In genomic region chr2:153031126-153032082, GRCm38 (mm10) we compare ENCODE assay signal across 8 mouse cellular contexts. TPM values are rescaled to one million over a fixed set of nuclear protein-coding genes. Genes with fewer than 3 reads are reported as not detected.
A peak's percentile ranks its signal among the peaks of the same experiment; 100 is the strongest.
DNase-seq lines count a peak whose midpoint lies in the region; ATAC-seq lines count a peak whose summit lies in the region.

Gene Xkr7 (plus strand): TSS chr2:153031852.

- H3K9ac ChIP-seq in kidney, embryonic 14.5 days (ENCODE audit: low read depth, low read length), result no peak within 1 kb of the TSS
- H3K9ac ChIP-seq in embryonic facial prominence, embryonic 11.5 days (replicated peaks; ENCODE audit: low read length), result no peak within 1 kb of the TSS; the same call in 1 of the 2 replicates
- no peak within 1 kb of the TSS for H3K9ac ChIP-seq in limb, embryonic 11.5 days (ENCODE audit: low read length)

- H3K27me3 ChIP-seq in kidney, embryonic 14.5 days (ENCODE audit: control insufficient read depth, insufficient read depth, low read length), result peaks cover 53% of the 10 kb centered on the region
- peaks cover 33% of the 10 kb centered on the region for H3K27me3 ChIP-seq in embryonic facial prominence, embryonic 11.5 days (ENCODE audit: control insufficient read depth, insufficient read depth, low read length)
- H3K27me3 ChIP-seq in limb, embryonic 11.5 days (ENCODE audit: control insufficient read depth, insufficient read depth, low read length), result peaks cover 40% of the 10 kb centered on the region

- peaks cover 5% of the 10 kb centered on the region; the same call in 1 of the 2 replicates for H3K4me1 ChIP-seq in kidney, embryonic 14.5 days (ENCODE audit: control insufficient read depth, insufficient read depth, low read length)
- no peaks in the 10 kb centered on the region for H3K4me1 ChIP-seq in embryonic facial prominence, embryonic 11.5 days (ENCODE audit: control insufficient read depth, insufficient read depth, low read length)
- peaks cover 5% of the 10 kb centered on the region; the same call in 1 of the 2 replicates for H3K4me1 ChIP-seq in limb, embryonic 11.5 days (ENCODE audit: control insufficient read depth, insufficient read depth, low read length)

- H3K9me3 ChIP-seq in kidney, embryonic 14.5 days (ENCODE audit: control insufficient read depth, low read length), result no peaks in the 10 kb centered on the region
- H3K9me3 ChIP-seq in embryonic facial prominence, embryonic 11.5 days (replicated peaks; ENCODE audit: control insufficient read depth, low read length), result no peaks in the 10 kb centered on the region
- H3K9me3 ChIP-seq in limb, embryonic 11.5 days (ENCODE audit: control insufficient read depth, low read length), result no peaks in the 10 kb centered on the region

- DNase-seq in kidney, adult 9 months, result no peak
- DNase-seq in ZHBTc4 (ENCODE audit: low read depth, low spot score), result peak; percentile 36
- peak; percentile 8 for DNase-seq in embryonic facial prominence, embryonic 11.5 days (ENCODE audit: low spot score)
- DNase-seq in limb, embryonic 11.5 days (ENCODE audit: low spot score), result no peak
- DNase-seq in right cerebral cortex, postnatal 25 days, result peak; percentile 41
- no peak for DNase-seq in spleen, adult 18-20 months

- H3K4me3 ChIP-seq in kidney, embryonic 14.5 days (ENCODE audit: low read length), result peak within 1 kb of the TSS; percentile 48
- peak within 1 kb of the TSS; percentile 39 for H3K4me3 ChIP-seq in embryonic facial prominence, embryonic 11.5 days (ENCODE audit: low read depth, low read length)
- peak within 1 kb of the TSS; percentile 24 for H3K4me3 ChIP-seq in limb, embryonic 11.5 days (ENCODE audit: low read depth, low read length)

- H3K36me3 ChIP-seq in kidney, embryonic 14.5 days (ENCODE audit: control insufficient read depth, insufficient read depth, low read length), result no peaks in the 10 kb centered on the region
- H3K36me3 ChIP-seq in embryonic facial prominence, embryonic 11.5 days (replicated peaks; ENCODE audit: control insufficient read depth, insufficient read depth, low read depth, low read length), result no peaks in the 10 kb centered on the region
- no peaks in the 10 kb centered on the region for H3K36me3 ChIP-seq in limb, embryonic 11.5 days (ENCODE audit: control insufficient read depth, insufficient read depth, low read length)

- peak within 1 kb of the TSS; percentile 97 for H3K4me2 ChIP-seq in kidney, embryonic 14.5 days (replicated peaks; ENCODE audit: low read depth, low read length)
- H3K4me2 ChIP-seq in embryonic facial prominence, embryonic 11.5 days (ENCODE audit: low read depth, low read length), result peak within 1 kb of the TSS; percentile 86
- H3K4me2 ChIP-seq in limb, embryonic 11.5 days (ENCODE audit: low read depth, severe bottlenecking), result peak within 1 kb of the TSS; percentile 73

- no peak within 1 kb of the TSS for H3K27ac ChIP-seq in kidney, embryonic 14.5 days (ENCODE audit: low read depth, low read length)
- H3K27ac ChIP-seq in embryonic facial prominence, embryonic 11.5 days (replicated peaks; ENCODE audit: low read depth, low read length), result no peak within 1 kb of the TSS
- no peak within 1 kb of the TSS for H3K27ac ChIP-seq in limb, embryonic 11.5 days (replicated peaks; ENCODE audit: low read depth, low read length)

- ATAC-seq in kidney, embryonic 14.5 days (ENCODE audit: low FRiP score, low TSS enrichment), result peak; percentile 48
- ATAC-seq in embryonic facial prominence, embryonic 11.5 days (replicated peaks; ENCODE audit: insufficient number of reproducible peaks, low FRiP score, low TSS enrichment, low read depth), result peak; percentile 58; the same call in 1 of the 2 replicates
- ATAC-seq in limb, embryonic 11.5 days (ENCODE audit: insufficient number of reproducible peaks, low FRiP score, low TSS enrichment, low read depth), result no peak; the same call in 1 of the 2 replicates
- ATAC-seq in inflammation-experienced regulatory T-cells, adult 6 months, result no peak

- WGBS in kidney, embryonic 14.5 days, result under 1% methylated on average over 34 of the region's 54 CpGs
- WGBS in embryonic facial prominence, embryonic 11.5 days, result 1% methylated on average over 52 of the region's 54 CpGs
- 3% methylated on average over 28 of the region's 54 CpGs for WGBS in limb, embryonic 11.5 days

RNA-seq across cellular contexts. Expression of gene Xkr7, which starts in this region (rescaled TPM):
- polyA plus RNA-seq in kidney, embryonic 14.5 days (2014; fragmentation: Nextera tagmentation; extraction: Ambion mirVana), result not detected in 2 replicates
- 0.07 and 0.36 TPM in 2 replicates for polyA plus RNA-seq in embryonic facial prominence, embryonic 11.5 days (2014; fragmentation: Nextera tagmentation; extraction: Ambion mirVana)
- polyA plus RNA-seq in limb, embryonic 11.5 days (2014; fragmentation: Nextera tagmentation; extraction: Ambion mirVana), result not detected in 2 replicates
- not detected for polyA plus RNA-seq in inflammation-experienced regulatory T-cells, adult 6 months (2017; shearing (Covaris generic))

Comparison
In these comparisons a context has a peak if more than half of its experiments do, and no peak if none do; other contexts are left out.
1. Peak in ATAC-seq, H3K4me3 ChIP-seq and H3K4me2 ChIP-seq in kidney, embryonic 14.5 days; RNA of the gene not detected or under 1 TPM.
2. Peak in DNase-seq, ATAC-seq, H3K4me3 ChIP-seq and H3K4me2 ChIP-seq in embryonic facial prominence, embryonic 11.5 days; RNA of the gene not detected or under 1 TPM.
3. DNase-seq: peak in ZHBTc4 (single experiment) and right cerebral cortex, postnatal 25 days (single experiment); none in kidney, adult 9 months (single experiment), limb, embryonic 11.5 days (single experiment) and spleen, adult 18-20 months (0 of 2).
4. Peak in every context shown above with its lines, with median percentiles within 50 percentile points of each other: H3K4me2 ChIP-seq and H3K4me3 ChIP-seq.